Mouse (Mus musculus): ENCODE data around the gene Fxyd7. TPM values are rescaled to one million over a fixed set of nuclear protein-coding genes. Genes with fewer than 3 reads are reported as not detected.
A peak's percentile ranks its signal among the peaks of the same experiment; 100 is the strongest.

Gene Fxyd7
- total RNA-seq, 1 experiment from 2014 or later: not detected

DNA sequence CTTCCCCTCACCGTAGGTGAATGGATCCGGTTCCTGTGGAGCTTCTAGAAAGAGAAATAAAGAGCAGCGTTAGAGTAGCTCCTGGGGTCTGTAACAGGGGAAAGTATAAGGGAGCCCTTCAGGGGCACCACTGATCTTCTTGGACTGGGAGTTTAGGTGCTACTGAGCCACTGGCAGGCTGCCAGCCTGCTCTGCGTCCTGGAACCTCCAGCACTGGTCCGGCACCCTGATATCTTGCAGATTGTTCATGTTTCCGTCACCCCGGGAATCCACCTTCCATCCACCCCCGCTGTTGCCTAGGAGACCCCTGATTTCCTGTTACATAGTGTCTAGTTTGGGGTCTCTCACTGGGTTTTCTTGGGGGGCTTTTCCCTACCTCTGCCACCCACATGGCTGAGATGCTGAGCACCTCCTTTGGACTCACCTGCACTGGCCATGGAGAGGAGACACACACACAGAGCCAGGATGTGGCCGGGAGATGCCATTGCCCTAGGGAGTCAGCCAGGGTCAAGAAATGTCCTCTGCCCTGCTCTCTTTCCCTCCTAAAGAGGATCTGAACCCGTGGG lies 2.7 kb upstream of the Fxyd7 start:
- no peak for ATAC-seq (replicated peaks; ENCODE audit: low read depth, poor library complexity, severe bottlenecking)

GRCm38 (mm10) chr7:31052636-31053434 lies 1.6 kb upstream of the Fxyd7 start:
- ATAC-seq (replicated peaks; ENCODE audit: low read depth, poor library complexity, severe bottlenecking): peak; percentile 45

GRCm38 (mm10) chr7:31052251-31052635 lies 976 bp upstream of the Fxyd7 start:
- ATAC-seq (replicated peaks; ENCODE audit: low read depth, poor library complexity, severe bottlenecking): no peak

DNA sequence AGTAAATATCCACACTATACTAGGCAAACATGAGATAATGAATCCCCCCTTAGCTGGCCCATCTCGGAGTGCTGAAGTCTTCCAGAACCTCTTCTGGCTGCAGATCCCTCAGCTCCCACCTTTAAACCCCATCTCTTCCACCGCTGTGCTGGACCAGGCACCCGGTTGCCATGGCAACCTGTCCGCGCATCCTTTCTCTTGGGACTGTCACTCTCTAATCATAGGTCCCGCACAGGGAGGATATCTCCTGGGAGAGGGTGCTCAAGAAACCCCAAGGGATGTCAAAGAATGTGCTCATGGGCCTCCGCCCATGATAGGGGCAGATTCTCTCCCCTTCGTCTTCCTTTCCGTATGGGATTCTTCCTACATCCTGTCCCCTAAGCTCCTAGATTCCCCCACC lies 346 bp downstream of the Fxyd7 start:
- no peak for ATAC-seq (replicated peaks; ENCODE audit: low read depth, poor library complexity, severe bottlenecking)

DNA sequence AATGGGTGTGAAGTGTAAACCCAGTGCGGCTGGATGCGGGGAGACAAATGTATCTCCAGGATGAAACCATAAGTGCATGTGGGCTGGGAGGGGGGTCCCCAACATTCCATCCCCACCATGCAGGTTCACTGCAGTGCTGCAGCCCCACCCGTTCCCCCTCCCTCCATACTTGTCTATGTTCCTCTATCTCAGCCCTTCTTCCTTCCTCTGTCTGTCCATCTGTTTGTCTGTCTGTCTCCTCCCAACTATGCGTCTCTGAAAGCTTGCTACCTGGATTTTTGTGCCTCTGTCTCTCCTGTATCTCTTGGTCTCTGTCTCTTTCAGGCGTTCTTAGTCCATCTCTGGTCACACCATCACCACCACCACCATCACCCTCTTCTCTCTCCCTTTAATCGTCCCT lies 780 bp downstream of the Fxyd7 start:
- no peak for ATAC-seq (replicated peaks; ENCODE audit: low read depth, poor library complexity, severe bottlenecking)

DNA sequence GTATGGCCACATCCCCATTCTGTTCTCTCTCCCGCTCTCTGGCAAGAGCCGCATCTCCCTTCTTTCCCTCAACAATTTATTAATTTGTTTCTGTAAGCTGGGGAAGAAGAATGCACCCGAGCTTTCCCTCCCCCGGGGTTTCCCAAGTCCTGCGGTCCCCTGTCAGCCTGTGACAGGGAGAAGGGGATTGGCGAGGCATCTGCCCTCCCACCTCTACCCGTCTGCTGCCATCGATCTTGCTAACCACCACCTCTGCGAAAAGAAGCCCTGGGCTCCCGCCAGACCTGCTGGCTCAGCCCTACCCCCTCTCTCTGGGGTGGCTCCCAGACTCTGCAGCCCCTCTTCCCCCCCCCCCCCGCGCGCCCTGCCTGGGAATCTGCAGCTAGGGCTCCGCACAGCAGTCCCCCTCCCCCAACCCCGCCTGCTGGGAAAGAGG lies 1.4 kb downstream of the Fxyd7 start:
- ATAC-seq (replicated peaks; ENCODE audit: low read depth, poor library complexity, severe bottlenecking): no peak

DNA sequence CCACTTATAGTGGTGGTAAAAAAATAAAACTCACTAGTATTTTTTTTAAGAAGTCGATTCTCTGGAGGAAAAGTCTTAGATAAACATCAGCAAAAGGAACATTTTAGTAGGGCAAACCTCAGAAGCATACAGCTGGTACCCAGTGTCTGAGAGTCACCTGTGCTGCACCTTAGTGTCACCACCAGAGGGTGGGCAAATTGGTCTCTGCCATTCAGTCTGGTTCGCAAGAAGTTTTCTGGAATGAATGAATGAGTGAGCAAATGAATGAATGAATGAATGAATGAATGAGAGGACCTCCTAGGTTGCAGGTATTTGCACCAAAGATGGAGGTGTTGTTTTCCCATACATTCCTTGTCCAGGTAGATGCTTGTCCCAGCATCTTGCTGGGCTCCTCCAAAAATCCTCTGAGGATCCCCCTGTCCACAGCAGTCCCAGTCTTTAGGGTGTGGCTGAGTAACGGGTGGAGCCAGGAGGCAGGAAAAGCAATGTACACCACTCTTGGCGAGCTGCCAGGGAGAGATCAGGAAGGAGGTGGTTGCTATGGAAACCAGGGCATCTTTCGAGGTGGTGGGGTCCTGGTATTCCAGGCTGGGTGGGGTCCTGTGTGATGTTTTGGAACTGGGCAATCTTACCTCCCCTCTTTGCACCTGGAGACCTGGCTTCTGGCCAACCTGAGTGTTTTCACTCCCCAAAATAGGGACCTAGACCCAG lies 2.0 kb downstream of the Fxyd7 start:
- ATAC-seq (replicated peaks; ENCODE audit: low read depth, poor library complexity, severe bottlenecking): no peak

- ATAC-seq (replicated peaks; ENCODE audit: low read depth, poor library complexity, severe bottlenecking): no peak
These were observed 8.8 kb downstream of the Fxyd7 start, which contains the start of gene Fxyd5 for GRCm38 (mm10) chr7:31042431-31042910. Gene Fxyd5, minus strand, starts transcription at chr7:31042481.

- ATAC-seq (replicated peaks; ENCODE audit: low read depth, poor library complexity, severe bottlenecking): peak; percentile 79
These were observed 9.5 kb downstream of the Fxyd7 start for GRCm38 (mm10) chr7:31041662-31042315.

DNA sequence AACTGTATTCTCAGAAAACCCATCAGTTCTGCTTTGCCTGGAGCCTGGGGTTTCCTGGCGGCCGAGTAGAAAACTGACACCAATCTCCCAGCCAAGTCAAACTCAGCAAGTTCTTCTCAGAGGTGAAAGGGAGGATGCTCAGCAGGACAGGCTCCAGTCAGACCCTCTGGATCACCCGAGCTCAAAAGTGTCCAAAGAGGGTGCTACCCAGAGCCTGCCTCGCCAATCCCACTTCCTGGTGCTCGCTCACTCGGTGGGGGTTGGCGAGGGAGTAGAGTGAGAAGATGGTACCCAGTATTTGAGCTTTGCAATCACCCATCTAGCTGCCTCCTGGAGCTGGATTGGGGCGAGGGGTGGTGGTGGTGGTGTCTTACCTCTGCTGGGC lies 10.3 kb downstream of the Fxyd7 start:
- no peak for ATAC-seq (replicated peaks; ENCODE audit: low read depth, poor library complexity, severe bottlenecking)

- no peak for ATAC-seq (replicated peaks; ENCODE audit: low read depth, poor library complexity, severe bottlenecking)
These were observed 10.8 kb downstream of the Fxyd7 start for GRCm38 (mm10) chr7:31040281-31041022.

- no peak for ATAC-seq (replicated peaks; ENCODE audit: low read depth, poor library complexity, severe bottlenecking)
These were observed 12.3 kb downstream of the Fxyd7 start for GRCm38 (mm10) chr7:31039011-31039410.

GRCm38 (mm10) chr7:31037675-31038074 lies 13.6 kb downstream of the Fxyd7 start:
- ATAC-seq (replicated peaks; ENCODE audit: low read depth, poor library complexity, severe bottlenecking): 0 out of 2 replicates have a peak, but pooled peaks have one; percentile 7

DNA sequence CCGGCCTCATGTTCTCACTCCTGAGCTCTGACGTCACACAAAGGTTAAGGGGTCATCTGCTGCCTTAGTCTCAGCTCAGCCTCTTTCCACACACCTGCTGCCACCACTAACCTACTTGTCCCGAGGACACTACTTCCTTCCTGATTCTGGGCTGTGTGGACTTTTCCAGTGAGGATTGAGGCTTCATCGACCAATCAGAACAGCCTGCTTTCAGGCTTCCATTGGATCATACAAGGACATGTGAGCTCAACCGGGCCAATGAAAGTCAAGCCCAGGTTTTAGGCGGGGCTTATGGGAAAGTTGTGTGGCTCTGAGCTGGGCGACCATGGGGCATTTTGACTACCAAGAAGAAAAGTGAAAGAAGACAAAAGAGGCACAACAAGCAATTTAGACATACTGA lies 14.3 kb downstream of the Fxyd7 start:
- ATAC-seq (replicated peaks; ENCODE audit: low read depth, poor library complexity, severe bottlenecking): peak; percentile 40

DNA sequence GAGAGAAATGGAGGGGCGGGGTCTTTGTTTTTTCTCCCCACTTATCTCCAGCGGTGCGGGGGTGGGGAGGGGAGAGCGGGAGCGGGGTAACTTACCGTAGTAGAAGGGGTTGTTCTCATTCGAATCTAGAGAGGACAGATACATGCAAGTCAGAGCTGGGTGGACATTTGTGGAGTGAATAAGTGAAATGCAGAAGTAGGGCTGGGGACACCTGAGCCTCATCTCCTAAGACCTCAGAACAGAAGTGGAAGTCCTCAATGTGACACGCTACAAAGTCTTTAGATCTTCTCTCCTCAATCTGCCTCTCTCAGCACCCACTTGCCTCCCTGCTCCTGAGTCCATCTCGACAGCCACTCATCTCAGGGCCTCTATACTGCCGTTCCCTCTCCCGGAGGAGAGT lies 16.0 kb downstream of the Fxyd7 start:
- ATAC-seq (replicated peaks; ENCODE audit: low read depth, poor library complexity, severe bottlenecking): no peak

DNA sequence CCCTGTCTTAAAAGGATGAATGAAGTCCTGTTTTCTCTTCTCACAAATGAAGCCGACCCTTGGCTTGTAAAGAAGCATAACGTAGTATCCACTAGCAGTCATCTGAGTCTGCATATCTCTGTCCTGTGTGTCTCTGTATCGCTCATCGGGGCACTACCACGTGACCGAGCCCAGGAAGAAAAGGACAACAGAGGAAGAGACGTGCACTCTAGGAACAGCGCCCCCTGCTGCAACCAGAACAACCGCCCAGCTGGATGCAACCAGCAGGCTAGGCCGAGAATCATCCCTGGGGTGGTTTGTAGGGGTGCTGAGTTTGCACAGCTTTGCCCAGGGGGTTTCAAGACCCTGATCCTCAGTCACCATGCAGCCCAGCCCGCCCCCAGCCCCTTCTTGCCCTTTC lies 16.5 kb downstream of the Fxyd7 start:
- ATAC-seq (replicated peaks; ENCODE audit: low read depth, poor library complexity, severe bottlenecking): no peak

DNA sequence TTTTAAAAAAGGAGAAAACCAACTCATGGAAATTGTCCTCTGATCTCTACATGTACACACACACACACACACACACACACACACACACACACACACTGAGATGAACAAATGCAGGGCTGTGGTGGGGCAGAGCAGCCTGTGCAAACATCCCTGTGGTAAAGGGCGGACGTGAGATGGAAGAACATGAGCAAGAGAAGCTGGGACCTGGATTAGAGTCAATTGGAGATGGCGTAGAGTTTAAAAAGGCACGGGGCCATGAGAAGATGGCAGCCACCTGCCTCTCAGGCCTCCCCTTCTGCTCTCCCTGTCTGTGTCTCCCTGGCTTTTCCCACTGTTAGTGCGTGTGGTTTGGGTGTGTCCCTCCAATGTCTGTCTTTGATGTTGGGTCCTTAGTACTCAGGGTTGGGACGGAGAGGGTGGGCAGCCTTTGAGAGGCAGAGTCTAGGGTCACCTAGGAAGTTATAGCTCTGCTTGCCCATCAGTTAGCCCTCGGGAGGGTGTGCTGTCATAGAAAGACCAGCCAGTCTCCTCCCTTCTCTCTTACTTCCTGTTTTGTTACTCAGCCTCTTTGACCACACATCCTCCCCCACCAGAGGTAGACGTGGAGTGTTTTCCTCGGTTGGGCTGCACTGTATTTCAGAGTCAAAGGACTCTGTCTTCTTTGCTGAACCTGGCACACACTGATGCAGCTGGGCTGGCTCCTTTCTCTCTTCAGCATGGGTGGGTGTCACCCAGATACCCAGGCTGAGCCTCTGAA lies 17.7 kb downstream of the Fxyd7 start:
- ATAC-seq (replicated peaks; ENCODE audit: low read depth, poor library complexity, severe bottlenecking): peak; percentile 75

DNA sequence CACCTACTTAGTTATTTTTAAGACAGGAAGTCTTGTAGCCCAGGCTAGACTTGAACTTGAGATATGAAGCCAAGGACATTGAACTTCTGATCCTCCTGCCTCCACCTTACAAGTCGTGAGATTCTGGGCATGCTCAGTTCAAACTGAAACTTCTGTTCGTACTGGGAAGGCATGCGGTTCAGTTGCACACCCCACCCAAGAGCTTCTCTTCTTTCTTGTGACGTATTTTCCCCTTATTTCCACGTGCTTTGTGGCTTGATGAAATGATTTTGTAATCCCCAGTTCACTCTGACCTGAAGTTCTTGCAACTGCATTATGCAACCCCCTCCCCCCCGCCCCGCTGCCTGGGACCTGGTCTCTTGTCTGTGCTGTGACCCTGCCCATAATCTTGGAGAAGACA lies 19.5 kb downstream of the Fxyd7 start:
- peak; percentile 62 for ATAC-seq (replicated peaks; ENCODE audit: low read depth, poor library complexity, severe bottlenecking)

DNA sequence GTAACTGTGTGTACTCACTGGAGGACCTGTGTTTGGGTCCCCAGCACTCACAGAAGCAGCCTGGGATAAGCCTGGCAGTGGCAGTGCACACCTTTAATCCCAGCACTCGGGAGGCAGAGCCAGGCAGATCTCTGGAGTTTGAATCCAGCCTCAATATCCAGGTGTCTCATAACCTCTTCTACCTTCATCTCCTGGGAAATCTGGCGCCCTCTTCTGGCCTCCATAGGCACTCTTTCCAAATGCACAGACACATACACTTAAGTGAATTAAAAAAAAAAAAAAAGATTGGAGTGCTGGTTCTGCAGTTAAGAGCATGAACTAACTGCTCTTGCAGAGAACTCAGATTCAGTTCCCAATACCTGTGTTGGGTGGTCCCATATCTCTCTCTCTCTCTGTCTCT lies 20.6 kb downstream of the Fxyd7 start:
- ATAC-seq (replicated peaks; ENCODE audit: low read depth, poor library complexity, severe bottlenecking): no peak
